Mouse (Mus musculus): ENCODE data around the gene 2010111I01Rik. TPM values are rescaled to one million over a fixed set of nuclear protein-coding genes. Genes with fewer than 3 reads are reported as not detected.
"Not testable (repeated sequence)": the region's sequence is repeated elsewhere in the genome, so short reads cannot be mapped to it uniquely, and the experiment has no call there.

2010111I01Rik gene
- polyA plus RNA-seq, 1 experiment from 2014 or later = 27.7 TPM

DNA sequence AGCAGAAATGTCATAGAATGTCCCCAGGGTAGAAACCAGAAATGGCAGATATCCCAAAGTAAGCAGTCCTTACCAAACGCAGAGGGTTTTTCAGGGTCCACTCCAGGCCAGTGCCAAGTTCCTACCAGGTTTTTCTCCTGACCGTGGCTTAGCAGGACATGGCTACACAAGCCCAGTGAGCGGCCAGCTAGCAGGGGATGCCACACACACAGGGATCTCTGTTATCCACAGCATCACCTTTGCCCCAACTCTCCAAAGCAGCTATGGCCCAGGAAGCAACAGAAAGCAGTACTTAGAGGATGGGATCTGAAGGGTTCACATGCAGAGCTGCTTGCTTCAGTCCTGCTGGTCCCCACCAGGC lies 340.1 kb downstream of the 2010111I01Rik start:
- Histone ChIP-seq H3K9ac (no peak overlapping the region), H3K9me3 (no peaks in the 10 kb centered on the region), H3K4me2 (no peak overlapping the region), H3K27ac (replicated peaks) (no peak overlapping the region), H3K36me3 (peaks cover 9% of the 10 kb centered on the region), H3K4me3 (no peak overlapping the region), H3K4me1 (replicated peaks) (peaks cover 13% of the 10 kb centered on the region), H3K27me3 (no peaks in the 10 kb centered on the region)
- 54% methylated on average over 3 of the region's 3 CpGs for WGBS
- ATAC-seq (ENCODE audit: low FRiP score, low read depth) = 0 out of 2 replicates have a peak, but pooled peaks have one; percentile 0

- Histone ChIP-seq H3K4me1 (replicated peaks) (peaks cover 13% of the 10 kb centered on the region), H3K4me3 (no peak overlapping the region), H3K36me3 (peaks cover 9% of the 10 kb centered on the region), H3K4me2 (no peak overlapping the region), H3K27me3 (no peaks in the 10 kb centered on the region), H3K9me3 (no peaks in the 10 kb centered on the region), H3K27ac (replicated peaks) (no peak overlapping the region), H3K9ac (no peak overlapping the region)
- 42% methylated on average over 16 of the region's 16 CpGs for WGBS
- peak; percentile 63 for ATAC-seq (ENCODE audit: low FRiP score, low read depth)
Observed at GRCm38 (mm10) chr13:63305160-63306011, 340.7 kb downstream of the 2010111I01Rik start.

DNA sequence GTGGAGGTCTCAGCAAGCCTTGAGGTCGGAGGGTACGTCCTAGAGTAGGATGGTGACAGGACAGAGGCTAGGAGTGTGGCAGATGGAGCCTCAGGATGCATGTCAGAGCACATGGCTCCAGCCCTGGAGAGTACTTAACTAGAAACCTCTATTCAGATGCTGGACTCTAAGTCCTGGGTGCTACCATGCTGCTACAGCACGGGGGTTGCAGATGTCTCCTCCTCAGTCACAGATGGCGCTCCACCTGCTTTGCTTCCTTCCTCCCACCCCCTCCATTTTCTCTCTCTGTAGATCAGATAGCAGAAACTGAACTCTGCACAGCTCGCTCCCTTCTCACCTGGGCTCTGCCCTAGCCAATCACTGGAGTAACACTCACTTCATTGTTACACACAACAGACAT lies 342.1 kb downstream of the 2010111I01Rik start:
- no peak overlapping the region for H3K9ac ChIP-seq
- peaks cover 9% of the 10 kb centered on the region; the same call in 1 of the 2 replicates for H3K36me3 ChIP-seq
- peaks cover 13% of the 10 kb centered on the region for H3K4me1 ChIP-seq (replicated peaks)
- no peaks in the 10 kb centered on the region for H3K9me3 ChIP-seq
- no peak for ATAC-seq (ENCODE audit: low FRiP score, low read depth)
- no peaks in the 10 kb centered on the region for H3K27me3 ChIP-seq
- WGBS = 80% methylated on average over 5 of the region's 5 CpGs
- H3K4me3 ChIP-seq = no peak overlapping the region
- H3K4me2 ChIP-seq = no peak overlapping the region
- no peak overlapping the region for H3K27ac ChIP-seq (replicated peaks)

GRCm38 (mm10) chr13:63309563-63309962 lies 344.9 kb downstream of the 2010111I01Rik start:
- no peak for ATAC-seq (ENCODE audit: low FRiP score, low read depth)
- 90% methylated on average over 3 of the region's 3 CpGs for WGBS
- no peak overlapping the region for H3K4me2 ChIP-seq
- H3K27me3 ChIP-seq = no peaks in the 10 kb centered on the region
- H3K9ac ChIP-seq = no peak overlapping the region
- H3K4me3 ChIP-seq = no peak overlapping the region
- no peak overlapping the region for H3K27ac ChIP-seq (replicated peaks)
- no peaks in the 10 kb centered on the region for H3K9me3 ChIP-seq
- H3K4me1 ChIP-seq (replicated peaks) = peaks cover 13% of the 10 kb centered on the region
- H3K36me3 ChIP-seq = no peaks in the 10 kb centered on the region

GRCm38 (mm10) chr13:63311156-63311555 lies 346.5 kb downstream of the 2010111I01Rik start:
- Histone ChIP-seq H3K4me2 (no peak overlapping the region), H3K9me3 (no peaks in the 10 kb centered on the region), H3K27me3 (no peaks in the 10 kb centered on the region), H3K36me3 (no peaks in the 10 kb centered on the region), H3K4me1 (replicated peaks) (no peaks in the 10 kb centered on the region), H3K27ac (replicated peaks) (no peak overlapping the region), H3K9ac (no peak overlapping the region), H3K4me3 (no peak overlapping the region)
- 68% methylated on average over 2 of the region's 2 CpGs for WGBS
- no peak for ATAC-seq (ENCODE audit: low FRiP score, low read depth)

DNA sequence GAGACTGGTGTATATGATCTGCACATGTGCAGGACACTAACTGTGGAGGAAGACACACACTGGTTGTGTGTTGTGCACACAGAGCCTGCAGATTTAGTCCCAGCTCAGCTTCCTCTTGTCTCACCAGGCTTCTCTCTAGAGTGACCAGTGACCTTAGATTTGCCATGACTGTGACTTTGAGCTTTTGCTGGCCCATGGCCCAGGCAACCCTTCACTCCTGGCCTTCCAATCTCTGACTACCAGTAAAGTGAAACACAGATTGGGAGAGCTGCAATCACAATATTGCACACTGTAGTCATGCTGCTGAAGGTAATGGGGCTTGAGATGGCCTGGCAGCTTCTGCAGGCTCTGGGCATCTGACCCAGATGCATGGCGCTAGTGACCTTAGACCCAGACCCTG lies 348.6 kb downstream of the 2010111I01Rik start:
- Histone ChIP-seq H3K9ac (no peak overlapping the region), H3K36me3 (no peaks in the 10 kb centered on the region)

DNA sequence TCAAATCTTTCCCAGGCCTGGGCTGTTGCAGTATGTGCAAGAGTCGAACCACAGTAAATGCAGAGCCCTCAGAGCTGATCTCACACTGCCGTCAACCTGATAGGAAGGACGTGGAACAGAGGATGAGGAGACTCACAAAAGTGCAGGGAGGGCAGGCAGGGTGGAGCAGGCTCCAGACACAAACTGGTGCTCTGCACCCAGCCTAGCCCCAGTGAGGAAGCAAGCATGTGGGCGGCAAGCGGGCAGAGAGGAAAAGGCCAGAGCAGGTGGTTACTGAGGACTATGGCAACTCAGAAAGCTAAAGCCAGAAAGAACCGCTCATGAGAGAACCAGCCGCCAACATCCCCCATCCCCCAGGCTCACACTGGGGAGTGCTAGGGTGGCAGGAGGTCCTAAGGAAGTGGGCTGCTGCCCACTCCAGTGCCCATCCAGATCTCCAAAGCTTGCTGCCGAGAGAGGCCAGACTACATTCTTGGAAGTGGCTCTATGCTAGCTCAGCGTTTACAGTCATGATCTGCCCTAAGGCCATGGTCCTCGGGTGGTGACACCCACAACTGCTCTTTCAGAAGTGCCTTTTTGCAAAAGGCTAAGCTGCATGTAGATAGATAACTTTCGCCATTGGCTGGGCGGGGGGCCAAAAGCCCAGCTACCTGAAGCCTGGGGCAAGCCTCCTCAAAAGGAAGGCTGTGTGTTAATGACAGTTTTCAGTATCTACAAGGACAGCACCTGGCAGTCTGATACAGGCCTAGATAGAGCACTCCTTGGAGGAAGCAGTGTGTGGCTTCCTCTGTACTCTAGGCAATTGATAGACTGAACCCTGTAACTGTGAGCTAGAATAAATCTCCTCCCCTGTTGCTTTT lies 349.3 kb downstream of the 2010111I01Rik start:
- H3K9ac ChIP-seq = no peak overlapping the region
- ATAC-seq (ENCODE audit: low FRiP score, low read depth) = no peak
- no peak overlapping the region for H3K4me2 ChIP-seq
- H3K36me3 ChIP-seq = no peaks in the 10 kb centered on the region
- H3K4me1 ChIP-seq (replicated peaks) = peaks cover 7% of the 10 kb centered on the region; the same call in 1 of the 2 replicates
- H3K27ac ChIP-seq (replicated peaks) = no peak overlapping the region
- H3K4me3 ChIP-seq = no peak overlapping the region
- no peaks in the 10 kb centered on the region for H3K9me3 ChIP-seq
- 88% methylated on average over 12 of the region's 12 CpGs for WGBS
- H3K27me3 ChIP-seq = no peaks in the 10 kb centered on the region

More for the DNA sequence above, 348.6 kb downstream of the 2010111I01Rik start:
- H3K9me3 ChIP-seq = no peaks in the 10 kb centered on the region
- no peak overlapping the region for H3K27ac ChIP-seq (replicated peaks)
- no peak overlapping the region for H3K4me2 ChIP-seq
- H3K4me1 ChIP-seq (replicated peaks) = peaks cover 7% of the 10 kb centered on the region; the same call in 1 of the 2 replicates
- ATAC-seq (ENCODE audit: low FRiP score, low read depth) = no peak
- WGBS = 100% methylated on average over 1 of the region's 1 CpGs
- H3K27me3 ChIP-seq = no peaks in the 10 kb centered on the region
- H3K4me3 ChIP-seq = no peak overlapping the region

DNA sequence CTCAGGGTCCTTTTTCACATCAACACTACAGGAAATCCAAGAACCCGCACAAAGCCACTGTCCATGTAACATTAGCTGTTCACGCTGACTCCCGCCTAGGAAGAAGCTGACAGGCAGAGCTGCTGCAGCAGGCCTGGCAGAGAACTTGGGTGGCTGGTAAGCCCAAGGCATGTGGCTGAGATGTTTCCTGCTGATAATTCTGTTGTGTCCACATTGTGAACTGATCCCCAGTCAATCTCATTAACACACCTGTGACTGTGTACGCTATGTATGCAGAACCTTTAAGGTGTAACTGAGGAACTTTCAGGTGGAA lies 349.9 kb downstream of the 2010111I01Rik start:
- no peak for ATAC-seq (ENCODE audit: low FRiP score, low read depth)
- Histone ChIP-seq H3K4me3 (no peak overlapping the region), H3K9me3 (no peaks in the 10 kb centered on the region), H3K4me1 (replicated peaks) (peaks cover 7% of the 10 kb centered on the region; the same call in 1 of the 2 replicates), H3K9ac (no peak overlapping the region), H3K27ac (replicated peaks) (no peak overlapping the region), H3K4me2 (no peak overlapping the region), H3K36me3 (no peaks in the 10 kb centered on the region), H3K27me3 (no peaks in the 10 kb centered on the region)
- 85% methylated on average over 4 of the region's 4 CpGs for WGBS

GRCm38 (mm10) chr13:63315111-63315510 lies 350.4 kb downstream of the 2010111I01Rik start:
- not testable (repeated sequence) for H3K4me1 ChIP-seq (replicated peaks); H3K27me3 ChIP-seq; H3K4me3 ChIP-seq; H3K4me2 ChIP-seq; ATAC-seq (ENCODE audit: low FRiP score, low read depth); H3K36me3 ChIP-seq; H3K27ac ChIP-seq (replicated peaks); H3K9ac ChIP-seq; H3K9me3 ChIP-seq
- 97% methylated on average over 4 of the region's 4 CpGs for WGBS

DNA sequence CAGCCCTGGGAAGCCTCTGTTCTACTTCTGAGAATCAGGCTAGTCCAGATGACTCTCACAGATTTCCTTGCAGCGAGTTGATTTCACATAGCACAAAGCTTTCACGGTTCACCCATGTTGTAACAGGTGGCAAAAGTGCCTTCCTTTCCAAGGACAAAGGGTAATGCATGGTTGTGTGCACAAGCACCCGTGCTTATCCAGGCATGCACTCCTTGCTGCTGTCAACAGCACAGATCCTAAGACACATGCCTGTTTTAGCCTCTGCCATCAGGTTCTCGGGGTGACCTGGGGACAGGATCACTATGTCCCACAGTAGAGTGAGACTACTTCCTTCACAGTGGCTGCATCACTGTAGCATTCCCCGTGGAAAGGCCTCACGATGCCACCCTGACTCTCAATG lies 351.1 kb downstream of the 2010111I01Rik start:
- no peak overlapping the region for H3K27ac ChIP-seq (replicated peaks)
- H3K27me3 ChIP-seq = no peaks in the 10 kb centered on the region
- peaks cover 7% of the 10 kb centered on the region; the same call in 1 of the 2 replicates for H3K4me1 ChIP-seq (replicated peaks)
- no peak overlapping the region for H3K4me2 ChIP-seq
- 0 out of 2 replicates have a peak, but pooled peaks cover 1% of the 10 kb centered on the region for H3K36me3 ChIP-seq
- H3K4me3 ChIP-seq = no peak overlapping the region
- ATAC-seq (ENCODE audit: low FRiP score, low read depth) = no peak
- H3K9ac ChIP-seq = no peak overlapping the region
- 89% methylated on average over 6 of the region's 6 CpGs for WGBS
- H3K9me3 ChIP-seq = no peaks in the 10 kb centered on the region

GRCm38 (mm10) chr13:63316407-63316806 lies 351.7 kb downstream of the 2010111I01Rik start:
- H3K9ac ChIP-seq = no peak overlapping the region
- H3K27me3 ChIP-seq = no peaks in the 10 kb centered on the region
- ATAC-seq (ENCODE audit: low FRiP score, low read depth) = no peak
- H3K27ac ChIP-seq (replicated peaks) = no peak overlapping the region
- 93% methylated on average over 5 of the region's 5 CpGs for WGBS
- peaks cover 7% of the 10 kb centered on the region; the same call in 1 of the 2 replicates for H3K4me1 ChIP-seq (replicated peaks)
- no peak overlapping the region for H3K4me2 ChIP-seq
- no peak overlapping the region for H3K4me3 ChIP-seq
- no peaks in the 10 kb centered on the region for H3K9me3 ChIP-seq
- H3K36me3 ChIP-seq = 0 out of 2 replicates have a peak, but pooled peaks cover 2% of the 10 kb centered on the region

GRCm38 (mm10) chr13:63317681-63318104 lies 353.0 kb downstream of the 2010111I01Rik start:
- no peak for ATAC-seq (ENCODE audit: low FRiP score, low read depth)
- 49% methylated on average over 7 of the region's 7 CpGs for WGBS
- H3K4me2 ChIP-seq = no peak overlapping the region
- no peak overlapping the region for H3K9ac ChIP-seq
- no peaks in the 10 kb centered on the region for H3K9me3 ChIP-seq
- no peak overlapping the region for H3K4me3 ChIP-seq
- 0 out of 2 replicates have a peak, but pooled peaks cover 2% of the 10 kb centered on the region for H3K36me3 ChIP-seq
- peaks cover 7% of the 10 kb centered on the region; the same call in 1 of the 2 replicates for H3K4me1 ChIP-seq (replicated peaks)
- no peaks in the 10 kb centered on the region for H3K27me3 ChIP-seq
- no peak overlapping the region for H3K27ac ChIP-seq (replicated peaks)

All from hindbrain, embryonic 15.5 days (tissue).